Mouse (Mus musculus) CH12F3 (cell line): ENCODE data around the gene Prr29.

ENCODE experiments used
- in situ Hi-C: fragments of 300-500 bp; cut with MboI; formaldehyde crosslinking; loops from 2 replicates; pipeline ENCODE4 v1.14.3; 2020; ENCODE audit warnings: low sequenced_read_pairs

Gene Prr29

DNA sequence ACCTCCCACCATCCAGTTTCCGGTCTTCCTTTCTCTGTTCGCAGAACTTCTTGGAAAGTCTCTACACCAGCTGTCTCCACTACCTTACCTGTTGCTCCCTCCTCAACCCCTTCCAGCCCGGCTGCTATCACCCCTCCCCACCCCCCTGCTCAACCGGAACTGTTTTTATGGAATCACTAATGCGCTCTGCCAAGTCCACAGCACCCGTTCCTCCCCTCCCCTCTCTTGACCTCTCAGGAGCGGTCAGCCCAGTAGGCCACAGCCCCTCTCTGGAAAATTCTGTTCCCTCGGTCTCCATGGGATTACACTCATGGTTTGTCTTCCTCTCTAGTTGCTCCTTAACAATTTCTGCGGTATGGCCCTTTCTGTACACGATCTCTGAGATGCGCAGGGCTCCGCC is 12.1 kb upstream of the Prr29 start, which contains the start of gene Scn4a:
Gene Scn4a, minus strand, starts transcription at position 101 of the 400 bp plus-strand sequence.
- in situ Hi-C loops: no loop called here

DNA sequence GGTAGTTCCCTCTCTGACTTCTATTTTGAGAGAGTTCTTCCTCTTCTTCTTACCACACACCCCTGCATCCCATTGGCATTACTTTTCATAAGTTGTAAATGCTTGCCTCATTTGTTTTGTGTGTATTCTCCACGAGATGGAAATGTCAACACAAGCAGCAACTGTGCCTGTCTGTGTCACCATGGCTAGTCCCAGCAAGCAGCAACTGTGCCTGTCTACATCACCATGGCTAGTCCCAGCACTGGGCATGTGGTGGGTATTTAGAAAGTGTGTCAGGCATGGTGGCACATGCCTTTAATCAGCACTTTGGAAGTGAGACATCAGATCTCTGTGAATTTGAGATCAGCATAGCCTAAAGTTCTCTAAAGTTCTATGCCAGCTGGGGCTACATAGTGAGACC is 11.1 kb upstream of the Prr29 start:
- in situ Hi-C loops: no loop called here

DNA sequence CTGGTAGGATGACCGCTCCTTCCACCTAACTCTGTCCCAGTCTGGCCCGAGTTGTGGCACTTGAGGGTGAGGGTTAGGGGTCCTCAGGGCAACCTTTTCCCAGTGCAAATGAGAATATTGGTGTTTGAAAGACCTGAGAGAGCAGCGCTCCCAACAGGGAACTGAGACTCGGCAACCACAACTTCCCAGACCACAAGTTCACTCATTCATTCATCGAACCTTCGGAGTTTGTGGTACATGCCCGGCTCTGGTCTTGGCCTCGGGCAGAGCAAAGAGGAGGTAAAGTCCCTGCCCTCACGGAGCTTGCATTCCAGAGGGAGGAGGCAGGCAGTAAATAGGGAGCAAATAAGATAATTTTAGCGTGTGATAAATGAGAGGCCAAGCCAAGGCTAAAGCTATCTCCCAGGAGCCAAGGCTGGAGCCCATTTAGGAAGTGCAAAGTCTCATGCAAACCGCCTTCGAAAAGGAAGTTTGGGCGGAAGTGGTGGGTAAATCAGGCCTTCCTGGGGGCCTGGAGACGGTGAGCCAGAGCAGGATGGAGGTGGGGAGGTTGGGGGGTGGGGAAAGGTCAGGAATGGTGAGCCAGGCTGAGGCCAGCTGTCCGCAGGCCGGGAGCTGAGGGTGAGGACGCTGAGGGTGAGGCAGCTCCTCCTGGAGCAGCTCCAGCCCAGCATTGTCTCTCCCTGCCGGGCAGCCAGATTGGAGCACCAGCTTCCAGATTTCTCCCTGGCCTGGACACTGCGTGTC is 9.7 kb upstream of the Prr29 start:
- in situ Hi-C loops: no loop called here

DNA sequence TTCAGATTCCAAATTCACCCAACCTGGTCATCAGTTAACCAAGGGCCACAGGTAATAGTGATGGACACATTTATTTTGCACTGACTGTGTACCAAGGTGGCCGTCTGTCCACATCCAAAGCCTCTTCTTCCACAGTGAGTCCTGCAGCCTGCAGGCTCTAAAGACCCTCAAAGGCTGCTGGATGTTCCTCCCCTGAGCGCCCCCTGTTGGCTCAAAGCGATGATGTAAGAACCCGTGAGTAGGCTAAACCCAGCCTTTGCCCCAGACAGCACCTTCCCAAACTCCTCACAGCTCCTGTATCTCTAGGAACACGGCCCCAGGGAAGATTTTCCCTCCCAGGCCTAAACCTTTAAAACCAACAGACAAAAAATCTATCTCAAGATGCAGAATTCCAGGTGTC is 5.9 kb upstream of the Prr29 start:
- in situ Hi-C loops: no loop called here

DNA sequence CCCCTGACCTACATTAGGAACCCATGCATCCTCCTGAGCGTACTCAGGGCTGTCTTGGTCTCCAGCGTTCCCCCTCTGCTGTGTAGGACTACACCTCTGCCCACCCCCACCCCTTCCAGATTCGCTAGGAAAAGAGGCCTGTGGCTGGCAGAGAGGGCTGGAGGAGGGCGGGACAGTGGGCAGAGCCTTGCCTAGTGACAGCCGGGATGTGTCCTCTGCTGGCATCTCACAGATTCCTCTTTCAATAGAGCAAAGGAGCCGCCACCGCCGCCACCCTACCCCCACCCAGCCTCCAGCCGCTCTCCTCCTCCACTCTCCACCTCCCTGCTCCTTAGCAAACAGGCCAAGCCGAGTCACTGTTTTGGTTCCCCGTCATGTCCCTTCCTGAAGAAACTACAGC is 560 bp upstream of the Prr29 start:
- in situ Hi-C loops: no loop called here

DNA sequence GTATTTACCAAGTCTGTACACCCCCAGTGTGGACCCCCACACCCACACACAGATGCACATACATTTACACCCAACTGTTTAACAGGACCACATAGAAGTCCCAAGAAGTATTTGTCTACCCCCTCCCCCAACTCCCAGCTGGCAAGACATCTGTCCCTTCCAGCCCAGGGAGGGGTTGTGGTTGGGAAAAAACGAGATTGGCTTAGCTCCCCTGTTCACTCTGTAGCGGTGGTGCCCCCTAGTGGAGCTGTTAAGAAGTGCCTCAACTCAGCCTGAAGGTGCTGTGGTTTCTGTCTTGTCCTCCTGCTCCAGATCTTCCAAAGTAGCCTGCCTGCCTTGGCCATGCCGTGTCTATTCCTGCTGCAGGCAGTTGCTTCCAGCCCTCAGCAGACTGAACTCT is 1.0 kb downstream of the Prr29 start:
- in situ Hi-C loops: no loop called here

DNA sequence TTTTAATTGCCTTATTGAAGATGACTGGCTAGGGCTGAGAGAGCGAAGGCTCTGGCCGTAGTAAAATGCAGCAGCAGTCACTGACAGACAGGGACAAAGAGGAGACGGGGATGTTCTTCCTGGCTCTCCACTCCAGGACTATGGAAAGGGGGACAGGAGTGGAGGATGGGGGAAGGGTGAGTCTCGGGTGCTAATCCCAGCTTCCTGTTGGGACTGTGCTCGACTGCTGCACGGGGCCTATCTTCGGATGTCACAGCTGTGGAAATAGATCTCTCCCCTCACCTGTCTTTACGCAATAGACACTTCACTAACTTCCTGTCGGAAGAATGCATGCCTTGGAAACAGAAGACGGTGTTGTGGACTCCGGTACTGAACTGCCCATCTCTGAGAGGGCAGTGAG is 8.7 kb downstream of the Prr29 start:
- in situ Hi-C loops: no loop called here

DNA sequence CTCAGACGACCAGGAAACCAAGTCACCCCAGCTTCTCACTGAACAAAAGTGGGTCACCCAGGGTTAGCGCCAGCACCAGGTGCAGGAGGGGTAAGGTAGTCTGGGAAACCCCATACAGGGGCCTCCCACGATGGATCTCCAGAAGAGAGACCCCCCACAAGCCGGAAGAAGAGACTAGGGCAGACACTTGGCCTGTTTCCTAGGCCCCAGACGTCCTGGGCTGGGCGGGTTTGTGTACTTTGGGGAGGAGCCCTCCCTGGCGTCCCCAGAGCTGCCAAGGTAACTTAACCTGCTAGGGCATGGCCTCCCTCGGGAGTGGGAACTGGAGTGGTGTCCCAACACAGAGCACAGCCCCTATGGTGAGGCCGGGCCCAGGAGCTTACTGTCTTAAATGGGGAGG is 9.3 kb downstream of the Prr29 start:
- in situ Hi-C loops: no loop called here

DNA sequence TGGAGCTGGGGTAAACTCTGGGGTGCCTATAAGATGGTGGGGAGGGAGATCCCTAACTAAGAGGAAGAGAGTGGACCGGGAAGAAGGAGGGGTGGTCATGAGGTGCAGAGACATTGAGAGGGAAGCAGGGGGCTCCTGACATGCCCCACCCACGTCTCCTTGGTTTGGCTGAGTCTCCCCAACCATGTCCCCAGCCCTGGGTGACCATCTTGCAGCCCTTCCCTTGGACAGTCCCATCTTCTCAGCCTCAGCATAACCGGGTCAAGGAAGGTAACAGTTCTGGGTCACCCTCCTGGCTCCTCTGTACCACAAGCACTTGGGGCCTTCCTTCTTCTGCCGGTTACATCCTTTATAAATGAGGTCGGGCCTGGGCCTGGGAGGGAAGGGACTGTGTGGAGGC is 9.7 kb downstream of the Prr29 start:
- in situ Hi-C loops: no loop called here

DNA sequence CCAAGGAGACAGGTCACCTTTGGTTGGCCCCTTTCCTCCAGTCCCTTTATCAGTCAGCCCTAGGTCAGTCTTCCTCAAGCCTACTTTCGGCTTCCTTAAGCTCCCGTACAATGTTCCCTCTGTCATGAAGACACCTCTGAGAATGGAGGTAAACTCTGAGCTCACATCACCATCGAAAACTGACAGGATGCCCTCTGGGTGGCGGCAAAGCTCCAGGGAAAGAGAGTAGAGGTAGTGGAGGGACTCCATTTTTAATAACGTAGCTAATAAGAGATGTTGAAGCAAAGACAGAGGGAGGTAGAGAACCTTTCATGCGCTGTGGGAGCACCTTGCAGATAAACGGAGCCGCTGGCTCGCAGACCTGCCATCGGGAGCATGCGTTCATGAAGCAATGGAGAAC is 15.7 kb downstream of the Prr29 start:
- in situ Hi-C loops: no loop called here

DNA sequence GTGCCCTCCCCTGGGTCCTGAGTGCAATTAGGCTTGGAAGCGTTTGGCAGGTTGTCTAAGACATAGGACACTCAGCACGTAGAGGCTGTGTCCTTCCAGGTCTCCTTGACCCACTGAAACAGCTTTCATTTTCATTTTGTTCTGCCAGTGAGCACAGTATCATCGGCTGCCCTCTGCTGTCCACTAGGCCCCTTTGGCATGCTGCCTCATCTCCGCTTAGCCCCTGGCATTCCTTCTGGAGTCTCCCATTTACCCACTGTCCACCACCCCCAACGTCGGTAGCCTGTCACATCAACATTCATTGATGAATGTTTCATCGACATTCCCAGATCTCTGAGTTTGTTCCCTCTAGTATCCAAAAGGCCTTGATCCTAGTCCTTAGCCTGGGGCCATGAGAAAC is 16.6 kb downstream of the Prr29 start:
- in situ Hi-C loops: no loop called here

DNA sequence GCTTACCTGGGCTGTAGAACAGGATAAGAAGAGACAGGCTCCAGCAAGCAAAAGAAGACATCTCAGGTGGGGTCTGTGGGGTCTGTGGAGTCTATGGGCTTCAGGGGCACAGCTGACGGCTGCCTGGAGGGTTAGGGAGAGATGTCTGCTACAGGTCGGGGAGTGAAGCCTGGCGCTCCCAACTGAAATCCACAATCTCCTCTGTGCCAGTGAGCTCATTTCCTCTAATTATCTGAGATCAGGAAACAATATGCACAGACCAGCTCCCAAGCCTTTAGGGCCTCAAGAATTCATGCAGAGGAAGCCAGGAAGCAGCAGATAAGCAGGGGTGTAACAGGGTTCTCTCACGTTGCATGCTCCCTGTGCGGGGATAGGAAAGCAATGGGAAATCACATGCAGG is 17.2 kb downstream of the Prr29 start:
- in situ Hi-C loops: no loop called here

DNA sequence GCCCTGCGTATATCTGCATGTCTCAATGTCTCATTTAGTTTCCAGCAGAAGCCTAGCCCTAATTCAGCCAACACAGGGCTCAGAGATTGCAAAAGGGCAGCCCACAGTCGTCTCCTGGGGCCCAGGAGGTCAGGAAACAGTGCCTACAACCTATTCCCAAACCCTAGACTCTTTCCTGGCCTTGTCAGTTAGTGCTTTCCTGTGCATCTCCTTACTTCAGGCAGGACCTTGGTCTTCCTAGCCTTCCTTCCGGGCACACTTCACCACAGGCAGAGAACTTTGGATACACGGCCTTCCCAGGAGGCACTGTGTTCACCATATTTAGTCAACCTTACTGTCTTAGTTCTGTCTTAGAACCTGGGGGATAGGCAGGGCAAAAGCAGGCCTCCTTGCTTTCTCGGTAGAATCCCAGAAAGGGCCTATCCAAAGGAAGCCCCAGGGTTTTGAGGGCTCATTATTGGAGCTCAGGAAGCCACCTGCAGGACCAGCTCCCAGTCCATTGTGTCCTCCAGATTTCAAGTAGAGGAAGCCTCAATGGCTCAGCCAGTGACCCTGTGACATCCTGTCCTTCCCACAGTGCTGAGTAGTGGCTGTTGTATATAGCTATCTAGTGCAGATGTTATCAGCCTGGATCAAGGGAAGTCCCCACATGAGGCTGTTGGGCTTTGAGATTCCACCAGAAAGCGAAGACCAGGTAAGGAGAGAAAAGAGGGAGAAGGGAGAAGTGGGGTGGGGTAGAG is 17.9 kb downstream of the Prr29 start:
- in situ Hi-C loops: no loop called here

DNA sequence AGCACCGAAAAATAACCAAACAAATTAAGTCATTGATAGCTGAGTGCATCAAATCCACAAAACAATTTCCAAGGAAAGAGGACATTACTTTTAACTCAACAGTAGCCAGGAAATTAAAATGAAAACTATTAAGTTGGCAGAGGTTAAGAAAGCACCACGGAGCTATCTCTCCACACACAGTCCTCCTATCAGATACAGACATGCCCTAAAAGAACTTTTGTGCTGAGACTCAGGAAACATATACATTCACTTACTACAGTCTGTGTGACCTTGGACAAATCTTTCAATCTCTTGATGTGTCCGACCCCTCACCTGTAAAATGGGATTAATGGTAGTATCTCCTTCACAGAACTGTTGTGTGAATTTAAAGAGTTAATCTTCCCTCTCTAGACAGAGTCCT is 21.1 kb downstream of the Prr29 start:
- in situ Hi-C loops: no loop called here

DNA sequence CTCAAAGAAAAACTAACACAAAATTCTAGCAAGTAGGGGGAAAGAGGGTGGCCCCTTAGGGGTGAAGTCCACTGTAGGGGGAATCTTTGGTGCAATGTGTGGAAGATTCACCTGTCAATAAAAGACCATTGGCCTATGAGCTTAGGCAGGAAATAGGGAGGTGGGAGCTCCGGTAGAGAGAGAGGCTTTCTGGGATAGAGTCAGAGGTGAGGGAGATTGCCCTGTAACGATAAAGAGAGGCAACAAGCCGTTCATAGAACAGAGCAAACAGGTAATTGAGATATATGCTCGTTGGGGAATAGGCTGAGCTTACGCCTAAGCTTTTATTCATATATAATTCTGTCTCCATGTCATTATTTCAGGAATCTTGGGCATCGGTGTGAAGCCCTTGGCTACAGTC is 21.7 kb downstream of the Prr29 start:
- in situ Hi-C loops: no loop called here

DNA sequence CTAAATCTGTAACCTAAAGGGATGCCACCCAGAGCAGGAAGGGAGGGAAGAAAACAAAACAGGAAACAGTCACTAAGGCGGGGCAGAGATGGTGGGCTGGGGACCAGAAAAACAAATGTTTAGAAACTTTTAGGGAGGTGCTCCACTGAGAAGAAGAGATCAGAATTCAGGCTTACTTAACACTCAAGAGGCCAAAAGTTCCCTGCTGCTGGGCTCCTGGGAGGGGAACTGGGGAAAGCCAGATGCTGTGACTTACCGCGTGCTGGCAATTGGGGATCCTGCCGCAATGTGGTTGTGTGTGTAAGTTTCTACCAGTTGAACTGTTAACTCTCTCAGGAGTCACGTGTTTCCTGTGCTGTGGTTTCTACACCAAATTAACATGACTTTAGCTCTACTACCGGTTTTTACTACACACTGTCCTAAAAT is 22.5 kb downstream of the Prr29 start, which contains the start of gene Icam2:
Gene Icam2, minus strand, starts transcription at position 285 of the 426 bp plus-strand sequence.
- in situ Hi-C loops: no loop called here

DNA sequence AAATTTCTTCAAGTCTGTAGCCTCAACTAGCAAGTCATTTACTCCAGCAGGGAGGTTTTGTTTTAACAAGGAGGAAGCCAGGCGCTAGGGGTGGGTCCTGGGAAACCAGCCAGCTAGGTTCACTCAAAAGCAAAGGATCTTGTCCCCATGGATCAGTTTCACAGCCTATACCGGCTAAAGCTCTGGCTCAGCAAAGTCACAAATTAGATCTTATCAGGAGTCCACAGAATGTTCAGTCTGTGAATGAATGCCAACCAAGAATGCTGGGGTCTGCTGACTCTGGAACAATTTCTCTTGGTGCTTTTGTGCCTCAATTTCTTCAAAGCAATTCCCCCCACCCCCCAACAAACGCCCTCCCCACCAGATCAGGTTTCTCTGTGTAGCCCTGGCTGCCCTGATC is 24.3 kb downstream of the Prr29 start:
- in situ Hi-C loops: loop anchor here (5.0 kb wide), 1 partner anchor 62 kb away; no protein-coding TSS in a partner anchor

DNA sequence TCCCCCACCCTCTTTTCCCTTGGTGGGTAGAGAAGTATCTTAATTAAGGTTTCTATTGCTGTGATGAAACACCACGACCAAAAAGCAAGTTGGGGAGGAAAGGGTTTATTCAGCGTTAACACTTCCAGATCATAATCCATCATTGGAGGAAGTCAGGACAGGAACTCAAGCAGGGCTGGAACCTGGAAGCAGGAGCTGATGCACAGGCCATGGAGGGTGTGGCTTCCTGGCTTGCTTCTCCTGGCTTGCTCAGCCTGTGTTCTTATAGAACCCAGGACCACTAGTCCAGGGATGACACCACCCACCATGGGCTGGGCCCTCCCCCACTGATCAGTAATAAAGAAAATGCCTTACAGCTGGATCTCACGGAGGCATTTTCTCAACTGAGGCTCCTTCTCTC is 25.5 kb downstream of the Prr29 start:
- in situ Hi-C loops: loop anchor here (5.0 kb wide), 1 partner anchor 63 kb away; no protein-coding TSS in a partner anchor

DNA sequence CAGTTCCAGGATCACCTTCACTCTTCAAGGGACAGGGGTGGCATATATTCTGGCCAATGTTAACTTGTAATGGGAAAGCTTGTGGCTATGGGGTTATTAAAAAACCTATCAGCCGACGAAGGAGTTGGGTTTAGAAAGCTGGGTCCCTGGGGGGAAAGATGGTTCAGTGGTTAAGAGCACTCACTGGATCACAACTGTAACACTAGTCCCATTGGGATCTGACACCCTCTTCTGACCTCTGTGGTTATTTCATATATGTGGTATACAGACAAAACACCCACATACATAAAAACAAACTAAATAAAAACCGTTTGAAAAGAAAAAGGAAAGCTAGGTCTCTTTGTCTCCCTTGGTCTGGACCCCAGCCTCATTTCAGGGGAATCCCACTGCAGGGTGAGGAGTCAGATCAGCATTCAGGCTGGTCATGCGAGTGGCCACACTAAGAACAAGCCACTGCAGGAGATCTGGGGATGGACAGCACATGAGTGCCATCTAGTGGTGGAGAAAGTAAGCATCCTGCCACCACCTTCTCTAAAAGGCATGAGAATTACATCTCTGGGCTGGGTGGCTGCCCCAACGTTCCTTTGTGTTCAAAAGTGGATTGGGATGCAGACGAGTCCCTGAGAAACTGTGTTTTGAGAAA is 26.4 kb downstream of the Prr29 start:
- in situ Hi-C loops: loop anchor here (5.0 kb wide), 1 partner anchor 64 kb away; no protein-coding TSS in a partner anchor

DNA sequence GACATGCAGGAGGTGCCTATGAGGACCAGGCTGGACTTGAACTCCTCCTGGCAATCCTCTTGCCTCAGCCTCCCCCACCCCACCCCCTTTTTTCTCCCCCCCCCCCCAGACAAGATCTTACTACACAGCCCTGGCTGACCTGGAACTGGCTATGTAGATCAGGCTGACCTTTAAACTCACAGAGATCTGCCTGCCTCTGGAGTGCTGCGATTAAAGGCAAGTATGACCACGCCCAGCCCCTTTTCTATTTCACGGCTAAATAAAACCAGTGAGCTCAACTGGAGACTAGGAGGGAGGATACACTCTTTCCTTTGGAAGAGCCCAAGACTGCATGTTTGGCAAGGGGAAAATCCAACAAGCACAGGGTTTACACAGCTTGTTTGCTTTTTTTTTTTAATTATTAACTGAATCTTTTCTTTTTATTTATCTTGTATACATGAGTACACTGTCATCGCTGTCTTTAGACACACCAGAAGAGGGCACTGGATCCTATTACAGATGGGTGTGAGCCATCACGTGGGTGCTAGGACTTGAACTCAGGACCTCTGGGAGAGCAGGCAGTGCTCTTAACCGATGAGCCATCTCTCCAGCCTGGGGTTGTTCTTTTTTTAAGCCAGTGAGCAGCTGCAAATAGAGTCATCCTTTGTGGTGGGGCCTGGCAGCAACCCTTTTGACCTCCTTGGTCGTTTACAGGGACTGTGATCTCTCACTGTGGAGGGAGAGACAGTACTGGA is 27.5 kb downstream of the Prr29 start:
- in situ Hi-C loops: loop anchor here (5.0 kb wide), 1 partner anchor 65 kb away; no protein-coding TSS in a partner anchor

DNA sequence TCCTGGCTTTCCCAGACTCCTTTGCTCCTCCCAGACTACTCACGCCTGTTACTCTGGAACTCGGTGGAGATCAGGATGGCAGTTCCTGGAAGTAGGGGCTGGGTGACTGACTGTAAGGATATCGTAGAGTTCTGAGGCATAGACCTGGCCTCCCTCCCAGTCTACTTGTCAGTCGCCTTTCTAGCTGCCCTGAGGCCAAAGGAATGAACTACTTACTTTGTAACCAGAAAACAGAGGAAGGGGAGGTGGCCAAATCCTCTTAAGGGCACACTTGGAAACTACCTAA is 28.0 kb downstream of the Prr29 start:
- in situ Hi-C loops: loop anchor here (5.0 kb wide), 1 partner anchor 66 kb away; no protein-coding TSS in a partner anchor
